Mouse (Mus musculus): ENCODE measurements around the gene Catsperz. TPM values are rescaled to one million over a fixed set of nuclear protein-coding genes. Genes with fewer than 3 reads are reported as not detected.
"Not testable (repeated sequence)": the region's sequence is repeated elsewhere in the genome, so short reads cannot be mapped to it uniquely, and the experiment has no call there.

Gene Catsperz
- total RNA-seq, 2 experiments from 2014 or later: 11.0 to 12.1 TPM

DNA sequence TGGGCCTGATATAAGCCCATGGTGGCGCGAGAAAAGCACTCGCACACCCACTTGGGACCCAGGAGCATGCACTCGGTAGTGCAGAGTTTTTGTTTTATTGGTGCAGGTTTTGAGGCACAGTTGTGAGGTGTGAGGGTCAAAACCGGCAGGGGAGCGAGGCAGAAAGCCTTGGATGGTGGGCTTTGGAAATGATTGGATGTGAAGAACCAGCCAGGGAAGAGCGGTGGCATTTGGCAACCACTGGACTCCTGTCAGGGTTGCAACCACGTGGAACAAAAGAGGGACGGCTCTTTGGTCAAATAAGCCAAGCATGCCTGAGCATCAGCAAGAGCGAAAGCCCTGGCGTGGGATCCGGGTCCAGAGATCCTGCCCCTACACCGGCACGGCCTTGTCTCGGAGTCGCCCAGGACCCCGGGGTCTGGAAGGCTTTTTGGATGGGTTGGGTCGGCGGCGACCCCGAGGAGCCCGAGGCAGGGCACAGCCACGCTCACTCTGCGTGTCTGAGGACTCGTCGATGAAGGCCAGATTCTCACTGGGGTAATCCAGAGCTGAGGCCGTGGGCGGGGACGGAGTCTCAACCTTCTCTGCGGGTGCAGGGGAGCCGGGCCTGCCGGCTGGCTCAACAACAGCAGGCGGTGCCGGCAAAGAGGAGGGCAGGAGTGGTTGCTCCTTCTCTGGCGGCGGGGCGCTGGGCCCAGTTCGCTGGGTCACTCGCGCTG, 590 bp upstream of the Catsperz start:
- DNase-seq (ENCODE audit: extremely low spot score in 1 of 2, low spot score in 1 of 2): no peak

DNA sequence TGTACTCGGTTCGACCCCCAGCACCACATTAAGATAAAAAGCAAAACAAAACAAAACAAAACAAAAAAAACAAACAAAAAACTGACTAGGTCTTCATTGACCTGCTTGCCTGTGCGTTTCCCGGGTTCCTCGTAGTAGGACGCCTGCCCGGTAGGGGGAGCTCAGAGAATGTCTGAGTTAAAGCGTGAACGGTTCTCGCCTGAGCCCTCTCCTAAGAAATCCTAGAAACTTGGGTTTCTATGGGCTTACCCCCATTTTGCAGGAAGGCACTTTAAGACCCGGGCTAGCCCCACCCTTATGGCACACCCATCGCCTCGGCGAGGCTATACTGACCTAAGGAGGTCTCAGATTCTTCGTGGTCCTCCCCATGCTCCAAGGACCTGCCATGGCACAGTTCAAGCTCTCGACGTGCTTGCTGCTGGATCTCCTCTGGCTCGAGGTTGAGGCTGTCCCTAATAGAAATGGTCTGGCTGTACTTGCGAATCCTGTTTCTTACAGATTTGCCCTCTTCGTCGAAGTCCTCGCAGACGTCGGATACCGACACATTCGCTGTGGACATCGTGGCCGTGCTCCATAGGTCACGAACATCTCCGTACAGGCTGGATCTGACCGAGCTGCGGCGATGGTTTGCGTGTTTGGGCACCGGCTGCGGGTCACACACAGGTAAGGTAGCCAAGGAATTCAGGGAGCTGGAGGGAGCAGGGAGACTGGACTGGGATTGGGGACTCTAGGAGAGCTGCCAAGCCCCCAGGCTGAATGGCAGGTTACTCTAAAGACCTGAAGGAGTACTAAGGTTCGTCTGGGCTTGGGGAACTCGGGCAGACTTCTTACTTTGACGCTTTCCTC, 496 bp downstream of the Catsperz start:
- DNase-seq (ENCODE audit: extremely low spot score in 1 of 2, low spot score in 1 of 2): peak; percentile 75 to 97

DNA sequence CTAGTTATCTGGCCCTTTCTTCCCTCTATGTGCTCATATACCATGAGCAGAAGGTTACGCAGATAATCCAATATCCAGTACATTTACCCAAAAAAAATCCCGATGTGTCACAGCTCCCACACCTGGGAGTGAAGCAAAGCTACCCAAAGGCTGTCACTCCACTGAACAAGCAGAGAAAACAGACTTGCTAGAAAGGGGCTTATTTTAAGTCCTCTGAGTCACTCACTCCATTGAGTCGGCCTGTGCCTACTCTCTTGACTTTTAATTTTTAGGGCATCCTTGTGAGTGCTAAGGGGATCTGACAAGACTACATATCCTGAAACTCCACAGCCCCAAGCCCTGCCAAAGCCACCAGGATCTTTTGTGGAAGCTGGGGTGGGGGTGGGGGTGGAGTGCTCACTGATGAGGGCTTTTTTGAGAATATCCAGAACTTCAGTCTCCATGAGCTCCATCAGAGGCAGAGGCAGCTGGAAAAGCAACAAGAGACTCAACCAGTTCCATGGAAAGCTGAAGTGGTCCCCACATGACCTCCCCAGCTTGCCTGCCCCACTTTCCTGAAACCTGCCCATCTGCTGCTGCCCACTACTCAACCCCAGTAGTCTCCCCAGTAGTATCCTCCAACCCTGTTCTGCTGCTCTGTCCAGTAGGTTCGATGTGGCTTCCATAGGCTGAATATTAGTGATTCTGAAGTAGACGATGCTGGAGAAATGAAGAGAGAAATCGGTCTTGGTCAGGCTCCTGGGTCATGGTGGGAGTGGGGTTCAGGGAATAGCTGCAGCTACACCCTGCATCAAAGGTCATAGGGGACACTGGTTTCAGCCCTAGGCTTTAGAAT, 2.1 kb downstream of the Catsperz start:
- no peak for DNase-seq (ENCODE audit: extremely low spot score in 1 of 2, low spot score in 1 of 2)

DNA sequence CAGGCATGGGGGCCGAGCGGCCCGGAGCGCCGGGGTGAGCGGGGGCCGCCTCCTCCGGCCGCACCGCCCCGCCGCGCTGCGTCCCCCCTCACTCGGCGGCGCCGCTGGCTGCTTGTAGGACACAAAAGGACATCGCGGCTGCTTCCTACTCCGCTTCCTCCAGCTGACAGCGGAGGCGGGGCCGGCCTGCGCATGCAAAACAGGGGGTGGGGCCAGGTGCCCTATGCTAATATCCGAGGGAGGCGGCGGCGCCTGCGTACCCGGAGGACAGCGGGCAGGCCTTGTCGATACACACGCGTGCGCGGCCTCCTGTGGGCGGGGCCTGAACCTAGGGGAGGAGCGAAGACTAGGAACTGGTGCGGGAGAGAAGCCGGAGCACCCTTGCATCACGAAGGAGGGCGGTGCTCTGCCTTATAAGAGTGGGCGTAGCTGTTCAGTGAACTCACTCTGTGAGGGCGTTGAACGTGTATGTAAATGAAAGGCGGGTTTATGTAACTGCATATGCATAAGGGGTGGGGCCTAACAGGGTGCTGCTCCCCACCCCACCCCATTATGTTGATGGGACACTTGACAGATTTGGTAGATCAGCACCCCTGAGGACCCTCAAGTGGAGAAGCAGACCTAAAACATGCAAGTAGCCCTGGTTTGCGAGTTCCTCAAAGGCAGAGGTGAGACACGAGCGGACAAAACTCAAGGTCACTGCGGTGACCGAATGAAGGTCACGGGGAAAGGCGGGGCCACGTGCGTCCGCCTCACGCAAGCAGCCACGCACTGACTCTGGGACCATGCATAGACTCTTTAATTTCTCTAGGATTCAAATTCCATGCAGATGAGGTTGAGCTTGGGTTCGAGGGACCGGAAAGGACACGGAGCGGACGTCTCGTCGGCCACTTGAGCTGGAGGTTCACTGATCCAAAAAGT, 3.3 kb downstream of the Catsperz start, which contains the start of gene Esrra:
Esrra (minus strand) TSS at position 167 of the 921 bp plus-strand sequence.
- DNase-seq (ENCODE audit: extremely low spot score in 1 of 2, low spot score in 1 of 2): peak; percentile 92 to 98

DNA sequence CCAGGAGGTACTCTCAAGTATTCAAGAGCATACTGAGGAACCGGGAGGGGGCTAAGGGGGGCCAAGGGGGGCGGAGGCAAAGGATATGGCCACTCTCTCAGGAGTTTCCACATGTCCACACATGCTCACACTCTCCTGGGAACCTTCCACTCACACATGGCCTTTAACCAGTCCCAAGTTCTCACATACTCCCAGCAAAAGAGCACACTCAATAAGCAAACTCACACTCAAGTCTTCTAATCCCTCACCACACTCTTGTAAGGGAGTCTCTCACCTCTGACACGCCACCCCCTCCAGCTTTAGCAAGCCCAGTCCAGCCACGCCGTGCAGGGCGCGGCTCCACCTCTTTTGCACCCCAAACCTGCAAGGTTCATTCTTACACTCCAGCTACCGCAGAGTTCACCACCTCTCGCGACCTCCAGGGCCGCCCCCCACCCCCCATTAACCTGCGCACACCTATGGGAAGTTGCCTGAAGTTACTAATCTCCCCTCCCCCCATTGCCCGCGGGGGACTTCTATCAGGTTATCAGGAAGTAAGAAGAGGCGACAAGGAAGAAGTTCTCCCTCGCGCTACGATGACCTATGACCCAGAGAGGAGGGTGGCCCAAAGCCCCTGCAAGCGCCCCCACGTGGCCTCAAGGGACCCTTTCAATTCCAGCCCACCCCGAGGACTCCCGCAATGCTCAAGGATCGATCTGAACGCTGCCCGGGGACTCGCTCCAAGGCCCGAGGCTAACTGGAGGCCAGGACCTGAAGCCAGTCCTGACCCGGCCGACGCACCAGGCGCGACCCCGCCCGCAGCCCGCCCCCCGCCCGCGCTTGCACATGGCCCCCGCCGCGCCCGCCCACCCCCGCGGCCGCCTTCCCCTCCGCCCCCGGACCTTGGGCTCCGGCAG, 4.2 kb downstream of the Catsperz start:
- DNase-seq (ENCODE audit: extremely low spot score in 1 of 2, low spot score in 1 of 2): no peak

DNA sequence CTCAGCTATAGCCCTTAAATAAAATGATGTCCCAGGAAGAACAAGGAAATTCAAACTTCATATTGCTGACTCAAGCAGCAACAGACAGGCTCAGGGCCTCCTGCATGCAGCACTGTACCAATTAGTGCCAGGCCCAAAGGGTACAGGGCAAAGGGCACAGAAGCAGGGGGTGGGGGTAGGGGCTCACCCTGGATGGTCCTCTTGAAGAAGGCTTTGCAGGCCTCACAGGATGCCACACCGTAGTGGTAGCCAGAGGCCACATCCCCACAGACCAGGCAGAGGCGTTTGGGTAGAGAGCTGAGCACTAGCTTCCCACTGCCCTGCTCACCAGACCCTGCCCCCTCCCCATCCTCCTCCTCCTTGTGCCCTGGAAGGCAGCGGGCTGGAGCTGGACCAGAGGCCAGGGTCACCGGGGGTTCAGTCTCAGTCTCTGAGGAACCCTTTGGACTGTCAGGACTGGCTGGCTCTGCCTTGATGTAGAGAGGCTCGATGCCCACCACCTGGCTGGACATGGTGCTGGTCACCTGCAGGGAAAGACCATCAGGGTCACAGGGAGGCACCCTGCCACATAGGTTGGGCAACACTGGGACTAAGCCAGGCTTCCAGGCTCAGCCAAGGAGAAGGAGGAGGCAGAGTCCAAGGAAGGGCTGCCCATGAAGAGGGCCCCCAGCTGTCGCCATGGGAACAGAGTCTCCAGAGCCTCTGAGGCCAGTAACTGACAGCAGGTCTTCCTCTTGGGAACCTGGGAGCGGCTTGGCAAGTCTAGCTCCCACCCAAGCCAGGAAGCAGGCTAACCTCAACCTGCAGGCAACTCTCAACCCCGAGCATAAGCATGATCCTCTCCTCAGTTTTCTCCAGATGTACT, 5.1 kb downstream of the Catsperz start:
- no peak for DNase-seq (ENCODE audit: extremely low spot score in 1 of 2, low spot score in 1 of 2)

DNA sequence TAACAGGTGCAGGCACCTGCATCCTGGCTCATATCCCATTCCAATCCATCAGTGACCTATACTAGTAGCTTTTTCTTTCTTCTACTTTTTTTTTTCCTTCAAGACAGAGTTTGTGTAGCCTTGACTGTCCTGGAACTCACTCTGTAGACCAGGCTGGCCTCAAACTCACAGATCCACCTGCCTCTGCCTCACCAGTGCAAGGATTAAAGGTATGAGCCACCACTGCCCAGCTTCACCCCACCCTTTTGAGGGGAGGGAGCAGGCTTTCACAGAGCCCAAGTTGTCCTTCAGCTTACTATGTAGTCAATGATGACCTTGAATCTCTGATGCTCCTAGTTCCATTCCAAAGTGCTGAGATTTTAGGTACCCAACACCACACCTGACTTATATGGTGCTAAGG, 5.7 kb downstream of the Catsperz start:
- DNase-seq (ENCODE audit: extremely low spot score in 1 of 2, low spot score in 1 of 2): no peak

DNA sequence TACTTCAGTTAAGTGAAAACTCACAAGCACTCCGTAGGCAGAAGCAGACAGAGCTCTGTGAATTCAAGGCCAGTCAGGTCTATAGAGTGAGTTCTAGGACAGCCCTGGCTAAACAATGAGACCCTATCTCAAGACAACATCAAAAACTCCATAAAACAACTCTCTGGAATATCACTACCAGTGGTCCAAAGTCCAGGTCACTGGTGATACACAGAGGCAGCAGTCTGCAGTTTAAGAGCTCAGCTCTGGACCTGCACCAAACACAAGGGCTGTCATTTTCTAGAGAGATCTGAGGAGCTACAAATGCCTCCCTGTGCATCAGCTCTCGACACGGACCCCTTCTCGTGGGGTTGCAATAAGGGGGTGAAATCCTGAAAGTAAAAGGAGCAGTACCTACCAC, 6.9 kb downstream of the Catsperz start:
- no peak for DNase-seq (ENCODE audit: extremely low spot score in 1 of 2, low spot score in 1 of 2)

DNA sequence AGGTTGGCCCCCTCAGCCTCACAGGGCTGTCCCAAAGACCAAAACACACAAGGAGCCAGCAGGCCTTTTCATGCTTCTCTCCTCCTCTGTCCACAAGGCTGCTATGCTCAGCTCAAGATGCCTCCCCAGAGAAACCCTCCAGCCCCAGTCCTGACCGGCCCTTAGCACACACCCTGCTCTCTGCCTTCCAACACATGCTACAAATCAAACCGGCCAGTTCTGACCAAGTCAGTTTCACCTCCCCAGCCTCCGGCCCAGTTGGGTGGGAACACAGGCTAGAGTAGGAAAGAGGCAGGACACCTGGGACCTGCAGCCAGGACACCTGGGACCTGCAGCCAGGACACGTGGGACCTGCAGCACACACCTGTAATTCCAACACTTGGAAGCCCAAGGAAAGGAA, 8.7 kb downstream of the Catsperz start:
- no peak for DNase-seq (ENCODE audit: extremely low spot score in 1 of 2, low spot score in 1 of 2)

DNA sequence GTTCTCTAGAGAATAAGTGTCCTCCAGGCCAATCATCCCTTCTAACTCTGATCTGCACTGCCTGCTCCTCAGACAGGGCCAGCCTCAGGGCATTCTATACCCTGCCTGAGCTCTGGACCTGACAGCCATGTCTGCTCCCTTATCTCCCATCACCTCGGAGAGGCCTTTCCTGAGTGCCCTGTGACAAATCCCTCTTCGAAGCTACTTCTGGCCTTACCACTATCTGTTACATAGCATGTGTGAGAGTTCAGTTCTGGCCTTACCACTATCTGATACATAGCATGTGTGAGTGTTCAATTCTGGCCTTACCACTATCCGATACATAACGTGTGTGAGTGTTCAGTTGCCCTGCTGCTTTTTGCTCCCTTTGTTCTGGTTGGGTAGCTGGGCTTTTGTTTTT, 9.9 kb downstream of the Catsperz start:
- no peak for DNase-seq (ENCODE audit: extremely low spot score in 1 of 2, low spot score in 1 of 2)

DNA sequence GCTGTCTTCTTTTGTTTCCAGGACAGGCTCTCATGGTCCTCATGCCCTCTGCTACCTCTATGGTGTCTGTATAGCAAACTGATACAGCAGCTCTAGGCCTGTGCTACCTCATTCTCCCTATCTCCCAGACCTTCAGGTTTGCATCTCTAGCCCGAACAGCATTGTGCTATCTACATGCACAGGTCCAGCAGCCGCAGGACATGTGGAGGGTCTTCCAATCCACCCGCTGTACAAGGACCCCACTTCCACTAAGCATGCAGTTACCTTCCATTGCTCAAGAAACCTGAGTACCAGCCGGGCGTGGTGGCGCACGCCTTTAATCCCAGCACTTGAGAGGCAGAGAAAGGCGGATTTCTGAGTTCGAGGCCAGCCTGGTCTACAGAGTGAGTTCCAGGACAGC, 10.6 kb downstream of the Catsperz start:
- no peak for DNase-seq (ENCODE audit: extremely low spot score in 1 of 2, low spot score in 1 of 2)

DNA sequence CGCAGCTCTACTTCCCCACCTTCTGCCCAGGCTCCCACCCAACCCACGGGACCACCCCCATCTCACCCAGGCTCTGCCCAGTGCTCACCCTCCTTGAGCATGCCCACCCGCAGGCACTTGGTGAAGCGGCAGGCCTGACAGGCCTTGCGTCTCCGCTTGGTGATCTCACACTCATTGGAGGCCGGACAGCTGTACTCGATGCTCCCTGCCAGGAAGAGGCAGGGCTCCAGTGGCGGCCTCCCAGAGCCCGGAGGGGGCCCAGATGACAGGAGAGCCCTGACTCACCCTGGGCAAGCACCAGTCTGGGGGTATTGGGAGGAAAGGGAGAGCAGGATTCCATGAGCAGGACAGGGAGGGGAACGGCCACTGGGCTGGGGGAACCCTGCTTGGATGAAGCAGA, 11.2 kb downstream of the Catsperz start:
- DNase-seq (ENCODE audit: extremely low spot score in 1 of 2, low spot score in 1 of 2): no peak

DNA sequence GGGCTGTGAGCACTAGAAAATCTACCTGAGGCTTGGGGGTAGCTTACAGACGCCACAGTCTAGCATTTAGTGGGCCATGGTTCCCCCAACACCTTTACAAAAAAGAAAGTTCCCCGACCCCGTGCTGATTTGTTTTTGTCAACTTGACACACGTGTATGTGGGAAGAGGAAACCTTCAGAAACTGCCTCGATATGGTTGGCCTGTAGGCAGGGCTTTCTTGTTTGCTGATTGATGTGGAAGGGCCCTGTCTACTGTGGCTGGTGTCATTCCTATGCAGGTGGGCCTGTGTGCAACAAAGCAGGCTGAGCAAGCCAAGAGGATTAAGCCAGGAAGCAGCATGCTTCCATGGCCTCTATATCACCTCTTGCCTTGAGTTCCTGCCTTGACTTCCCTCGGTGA, 12.1 kb downstream of the Catsperz start:
- DNase-seq (ENCODE audit: extremely low spot score in 1 of 2, low spot score in 1 of 2): no peak

DNA sequence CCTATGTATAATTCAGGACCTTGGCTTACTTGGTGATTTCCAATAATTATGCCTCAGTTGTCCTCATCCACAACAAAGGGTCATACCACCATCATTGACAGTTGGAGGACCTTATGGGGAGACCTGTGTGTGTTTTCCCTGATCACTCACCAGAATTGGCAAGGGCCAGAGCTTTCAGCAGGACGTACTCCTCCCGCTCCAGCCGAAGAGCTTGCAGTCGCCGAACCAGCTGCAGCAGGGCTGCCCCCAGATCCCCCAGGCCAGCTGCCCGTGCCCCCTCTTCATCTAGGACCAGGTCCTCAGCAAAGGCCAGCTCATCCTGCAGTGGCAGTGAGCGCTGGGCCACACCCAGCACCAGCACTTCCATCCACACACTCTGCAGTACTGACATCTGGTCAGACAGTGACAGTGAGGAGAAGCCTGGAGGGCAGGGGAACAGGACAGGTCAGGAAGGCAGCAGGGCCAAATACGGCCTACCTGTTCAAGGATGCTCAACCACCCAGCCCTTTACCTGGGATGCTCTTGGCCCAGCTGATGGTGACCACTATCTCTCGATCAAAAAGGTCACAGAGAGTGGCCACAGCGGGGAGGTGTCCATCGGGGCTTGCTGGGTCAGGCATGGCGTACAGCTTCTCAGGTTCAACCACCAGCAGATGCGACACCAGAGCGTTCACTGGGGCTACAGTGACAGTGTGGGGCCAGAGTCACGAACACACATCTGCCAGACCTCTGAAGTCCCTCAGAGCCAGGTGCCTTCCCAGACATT, 12.8 kb downstream of the Catsperz start:
- no peak for DNase-seq (ENCODE audit: extremely low spot score in 1 of 2, low spot score in 1 of 2)

DNA sequence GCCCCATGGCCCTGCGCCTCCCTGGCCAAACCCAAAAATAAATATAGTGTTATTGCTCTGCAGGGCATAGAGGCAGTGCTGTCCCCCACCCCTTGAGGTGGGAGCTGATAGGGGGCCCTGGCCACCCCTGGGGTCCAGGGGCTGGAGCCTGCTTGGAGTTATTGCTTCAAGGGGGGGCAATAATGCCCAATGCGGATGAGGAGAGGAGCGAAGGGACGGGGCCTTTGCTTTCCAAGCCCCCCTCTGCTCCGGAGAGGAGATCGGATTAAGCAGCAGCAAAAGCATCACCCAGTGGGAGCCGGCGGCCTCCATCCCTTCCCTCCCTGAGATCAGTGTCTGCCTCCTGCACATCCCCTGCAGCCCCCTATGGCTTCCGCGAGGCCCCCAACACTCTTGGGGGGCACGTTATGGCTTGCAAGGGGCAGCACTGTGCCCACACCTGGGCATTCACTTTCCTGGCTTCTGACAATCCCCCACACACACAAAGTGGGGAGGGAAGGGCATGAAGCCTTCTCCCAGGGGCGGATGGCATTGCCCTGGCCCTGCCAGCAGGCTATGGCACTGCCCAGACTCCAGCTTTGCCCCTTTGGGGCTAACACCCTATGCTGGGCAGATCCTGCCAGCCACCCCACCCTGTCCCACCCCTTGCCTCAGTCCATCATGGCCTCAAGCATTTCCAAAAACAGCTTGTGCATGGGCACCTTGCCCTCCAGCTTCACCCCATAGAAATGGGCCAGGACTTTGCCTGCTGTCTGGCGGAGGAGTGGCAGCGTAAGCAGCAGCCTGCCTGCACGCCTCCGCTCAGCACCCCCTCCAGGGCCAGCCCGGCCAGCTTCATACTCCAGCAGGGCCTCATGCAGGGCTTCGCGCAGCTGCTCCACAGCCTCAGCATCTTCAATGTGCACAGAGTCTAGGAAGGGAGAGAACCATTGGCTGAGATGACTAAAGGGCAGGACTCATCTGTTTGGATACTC, 13.8 kb downstream of the Catsperz start:
- no peak for DNase-seq (ENCODE audit: extremely low spot score in 1 of 2, low spot score in 1 of 2)

DNA sequence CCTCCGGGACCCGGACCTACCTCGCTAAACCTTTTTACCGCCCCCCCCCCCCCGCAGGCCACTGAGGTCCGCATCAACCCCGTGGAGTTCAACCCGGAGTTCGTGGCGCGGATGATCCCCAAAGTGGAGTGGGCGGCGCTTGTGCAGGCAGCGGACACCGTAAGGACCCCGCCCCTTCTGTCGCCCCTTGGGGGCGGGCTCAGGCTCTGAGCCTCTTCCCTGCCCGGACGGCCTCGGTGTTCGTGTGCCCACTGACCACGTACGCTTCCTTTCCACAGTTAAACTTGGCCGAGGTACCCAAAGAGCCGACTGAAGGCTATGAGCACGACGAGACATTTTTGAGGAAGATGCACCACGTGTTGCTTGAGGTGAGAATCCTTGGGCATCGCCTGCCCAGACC, 14.9 kb downstream of the Catsperz start:
- not testable (repeated sequence) for DNase-seq (ENCODE audit: extremely low spot score in 1 of 2, low spot score in 1 of 2)
